Mouse (Mus musculus) kidney, postnatal 25 days (tissue): ENCODE results near the gene Gpr152.

ENCODE experiments used
- DNase-seq, 2 experiments: peaks; one replicate each; pipeline ENCODE4 v3.0.0; 2021; ENCODE audit warnings: mixed read lengths in 2 of 2

The Gpr152 gene

GRCm38 (mm10) chr19:4151898-4152297 is 12.3 kb downstream of the Gpr152 start:
- no peak for DNase-seq

GRCm38 (mm10) chr19:4152445-4153231 is 13.1 kb downstream of the Gpr152 start:
- DNase-seq, result no peak

GRCm38 (mm10) chr19:4153232-4153654 is 13.7 kb downstream of the Gpr152 start, which contains the start of gene Ptprcap:
Gene Ptprcap, plus strand, starts transcription at chr19:4153604.
- DNase-seq, result peak in 1 of 2 experiments; percentile 46

GRCm38 (mm10) chr19:4154437-4155222 is 15.0 kb downstream of the Gpr152 start:
- peak in 1 of 2 experiments; percentile 42 for DNase-seq

GRCm38 (mm10) chr19:4155223-4156072 is 15.9 kb downstream of the Gpr152 start:
- DNase-seq, result peak in 1 of 2 experiments; percentile 36

- no peak for DNase-seq
Measured at GRCm38 (mm10) chr19:4156073-4156579, 16.5 kb downstream of the Gpr152 start.

GRCm38 (mm10) chr19:4156771-4157170 is 17.2 kb downstream of the Gpr152 start:
- peak in 1 of 2 experiments; percentile 37 for DNase-seq

- peak in 1 of 2 experiments; percentile 26 for DNase-seq
Measured at GRCm38 (mm10) chr19:4159049-4159448, 19.5 kb downstream of the Gpr152 start.

- peak; percentile 98 to 99 for DNase-seq
Measured at GRCm38 (mm10) chr19:4162646-4163542, 23.3 kb downstream of the Gpr152 start, which contains the start of gene Rps6kb2. Gene Rps6kb2, minus strand, starts transcription at chr19:4163354.

GRCm38 (mm10) chr19:4163543-4163887 is 23.9 kb downstream of the Gpr152 start:
- DNase-seq, result no peak

GRCm38 (mm10) chr19:4164100-4164499 is 24.5 kb downstream of the Gpr152 start:
- no peak for DNase-seq

- DNase-seq, result no peak
Measured at GRCm38 (mm10) chr19:4164721-4165120, 25.1 kb downstream of the Gpr152 start.

- peak in 1 of 2 experiments; percentile 29 for DNase-seq
Measured at GRCm38 (mm10) chr19:4166678-4167476, 27.3 kb downstream of the Gpr152 start.

- peak; percentile 99 to 100 for DNase-seq
Measured at GRCm38 (mm10) chr19:4169378-4169784, 29.8 kb downstream of the Gpr152 start.

GRCm38 (mm10) chr19:4169810-4170209 is 30.2 kb downstream of the Gpr152 start:
- no peak for DNase-seq

GRCm38 (mm10) chr19:4170723-4171392 is 31.3 kb downstream of the Gpr152 start:
- peak in 1 of 2 experiments; percentile 25 for DNase-seq

GRCm38 (mm10) chr19:4171393-4172290 is 32.1 kb downstream of the Gpr152 start:
- DNase-seq, result peak in 1 of 2 experiments; percentile 40

- peak in 1 of 2 experiments; percentile 44 for DNase-seq
Measured at GRCm38 (mm10) chr19:4172925-4173324, 33.3 kb downstream of the Gpr152 start.
